Mouse (Mus musculus) hindlimb bud, embryonic 11.5 days (tissue): Measurements from ENCODE around the gene Nsg2.
"Not testable (repeated sequence)": the region's sequence is repeated elsewhere in the genome, so short reads cannot be mapped to it uniquely, and the experiment has no call there.

Experiments used
- DNase-seq: peaks from one replicate; pipeline ENCODE4 v3.0.0-alpha.2; 2012; ENCODE audit warnings: low read depth, low spot score; ENCODE audit errors: extremely low spot score

Gene Nsg2

GRCm38 (mm10) chr11:32000281-32000680 is at the start of gene Nsg2:
Nsg2 (plus strand) TSS chr11:32000463.
- no peak for DNase-seq

GRCm38 (mm10) chr11:31960071-31960470 is 40.2 kb upstream of the Nsg2 start:
- DNase-seq, result no peak

- no peak for DNase-seq
Measured at GRCm38 (mm10) chr11:31963993-31964392, 36.3 kb upstream of the Nsg2 start.

GRCm38 (mm10) chr11:31965256-31966134 is 34.8 kb upstream of the Nsg2 start, which contains the start of gene 4930524B15Rik:
4930524B15Rik (plus strand) TSS chr11:31965592.
- DNase-seq, result no peak

GRCm38 (mm10) chr11:31974132-31974531 is 26.1 kb upstream of the Nsg2 start:
- DNase-seq, result no peak

- DNase-seq, result no peak
Measured at GRCm38 (mm10) chr11:31974826-31975225, 25.4 kb upstream of the Nsg2 start.

- DNase-seq, result no peak
Measured at GRCm38 (mm10) chr11:31975678-31976077, 24.6 kb upstream of the Nsg2 start.

- no peak for DNase-seq
Measured at GRCm38 (mm10) chr11:31976137-31976536, 24.1 kb upstream of the Nsg2 start.

GRCm38 (mm10) chr11:31980089-31980488 is 20.2 kb upstream of the Nsg2 start:
- DNase-seq, result not testable (repeated sequence)

- DNase-seq, result no peak
Measured at GRCm38 (mm10) chr11:31981830-31982229, 18.4 kb upstream of the Nsg2 start.

- not testable (repeated sequence) for DNase-seq
Measured at GRCm38 (mm10) chr11:31982247-31982943, 17.9 kb upstream of the Nsg2 start.

GRCm38 (mm10) chr11:31983249-31983648 is 17.0 kb upstream of the Nsg2 start:
- DNase-seq, result no peak

- no peak for DNase-seq
Measured at GRCm38 (mm10) chr11:31984786-31985185, 15.5 kb upstream of the Nsg2 start.

GRCm38 (mm10) chr11:31992535-31992934 is 7.7 kb upstream of the Nsg2 start:
- DNase-seq, result no peak

- DNase-seq, result no peak
Measured at GRCm38 (mm10) chr11:31999716-32000115, 547 bp upstream of the Nsg2 start.

GRCm38 (mm10) chr11:32001181-32001910 is 1.1 kb downstream of the Nsg2 start:
- no peak for DNase-seq

- DNase-seq, result no peak
Measured at GRCm38 (mm10) chr11:32002670-32003072, 2.4 kb downstream of the Nsg2 start.

GRCm38 (mm10) chr11:32008049-32008448 is 7.8 kb downstream of the Nsg2 start:
- DNase-seq, result not testable (repeated sequence)

- DNase-seq, result no peak
Measured at GRCm38 (mm10) chr11:32008852-32009251, 8.6 kb downstream of the Nsg2 start.

- DNase-seq, result no peak
Measured at GRCm38 (mm10) chr11:32009961-32010662, 9.8 kb downstream of the Nsg2 start.

- no peak for DNase-seq
Measured at GRCm38 (mm10) chr11:32010663-32010970, 10.4 kb downstream of the Nsg2 start.
